Mouse (Mus musculus) CD4-positive helper T cell, adult 2 months (primary cell): Measurements from ENCODE around the gene Bach2.

Experiments used
- DNase-seq: peaks from one replicate; pipeline ENCODE4 v3.0.0-alpha.2; 2012; ENCODE audit warnings: low read depth, missing footprints, low spot score

Gene Bach2

GRCm38 (mm10) chr4:32387479-32388240 lies 149.1 kb downstream of the Bach2 start:
- peak; percentile 72 for DNase-seq

DNA sequence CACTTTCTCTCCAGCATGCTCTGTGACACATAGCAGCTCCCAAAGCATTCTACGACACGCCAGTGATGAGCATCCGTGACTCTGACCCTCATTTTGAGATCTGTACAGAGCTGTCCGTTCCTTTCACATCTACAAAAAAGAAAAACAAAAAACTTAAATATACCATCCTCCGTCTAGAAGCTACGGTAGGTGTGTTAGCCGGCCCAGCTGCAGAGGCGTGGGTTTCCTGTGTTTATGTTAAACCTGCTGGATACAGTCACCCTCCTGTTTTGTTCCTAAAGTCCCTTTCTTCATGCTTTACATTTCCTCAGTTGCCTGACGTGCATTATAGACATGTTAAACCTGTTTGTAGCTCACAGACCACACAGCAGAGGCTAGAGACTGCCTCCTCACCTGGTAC lies 150.0 kb downstream of the Bach2 start:
- DNase-seq, result peak; percentile 30

DNA sequence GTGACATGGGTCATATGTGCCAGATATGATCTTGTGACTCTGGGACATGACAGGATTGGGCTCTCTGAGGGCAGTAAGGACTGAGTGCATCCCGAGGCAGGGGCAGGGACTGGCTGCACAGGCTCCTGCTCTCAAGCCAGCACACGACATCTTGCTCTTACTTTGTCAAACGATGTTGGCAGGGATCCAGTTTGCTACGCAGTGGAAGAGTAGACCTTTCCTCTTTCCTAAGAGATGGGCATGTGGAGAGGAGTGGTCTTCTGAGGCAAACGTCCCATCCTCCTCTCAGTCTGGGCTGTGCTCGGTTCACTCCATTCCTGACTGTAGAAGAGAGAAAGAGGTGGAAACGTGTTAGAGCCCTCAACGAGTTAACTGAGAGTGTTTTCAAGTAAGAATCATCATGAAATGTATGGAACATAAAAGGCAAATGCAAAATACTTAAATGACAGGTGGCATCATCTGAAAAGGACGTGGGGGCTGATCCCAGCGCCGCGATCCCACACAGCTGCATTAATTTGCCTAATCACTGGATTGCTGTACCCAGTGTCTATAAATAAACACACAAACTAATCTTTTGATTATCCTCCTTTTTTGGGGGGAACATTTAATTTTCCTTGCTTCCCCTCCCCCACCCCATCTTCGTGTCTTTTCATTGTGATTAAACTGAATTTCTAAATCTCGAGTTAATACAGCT lies 150.7 kb downstream of the Bach2 start:
- DNase-seq, result no peak

DNA sequence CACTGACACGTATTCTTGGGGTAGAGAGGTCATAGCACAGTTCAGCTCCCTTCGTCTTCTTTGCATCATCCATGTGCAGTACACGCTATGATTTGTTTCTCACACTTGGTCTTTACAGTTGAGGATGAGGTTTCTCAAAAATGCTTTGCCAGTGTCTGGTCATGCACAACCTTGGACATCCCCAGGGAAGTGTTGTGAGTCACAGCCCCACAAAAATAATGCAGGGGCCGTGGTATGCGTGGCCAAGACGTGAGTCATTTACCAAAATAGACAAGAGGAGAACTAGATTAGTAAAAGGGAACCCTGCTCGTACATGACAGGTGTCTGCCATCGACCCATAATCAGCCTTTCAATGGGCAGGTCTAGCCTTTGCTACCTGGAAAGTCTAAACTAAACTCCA lies 152.7 kb downstream of the Bach2 start:
- no peak for DNase-seq

DNA sequence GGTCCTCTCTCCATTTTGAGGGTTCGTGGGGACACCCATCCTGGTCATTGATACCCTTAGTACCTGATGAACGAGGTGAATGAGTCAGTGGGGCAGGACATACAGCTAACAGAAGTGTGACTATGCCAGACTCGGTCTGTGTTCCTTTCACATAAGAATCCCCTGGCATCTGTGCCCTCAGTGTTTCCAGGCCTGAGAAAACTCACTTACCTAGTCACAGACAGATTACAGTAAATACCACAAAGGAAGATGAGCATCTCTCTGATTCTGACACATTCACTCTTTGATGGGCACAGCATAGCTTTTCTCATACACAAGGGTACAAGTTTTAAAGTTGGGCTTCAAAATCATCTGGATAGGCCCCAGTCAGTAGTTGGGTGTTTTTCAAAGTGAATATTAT lies 154.6 kb downstream of the Bach2 start:
- peak; percentile 47 for DNase-seq

DNA sequence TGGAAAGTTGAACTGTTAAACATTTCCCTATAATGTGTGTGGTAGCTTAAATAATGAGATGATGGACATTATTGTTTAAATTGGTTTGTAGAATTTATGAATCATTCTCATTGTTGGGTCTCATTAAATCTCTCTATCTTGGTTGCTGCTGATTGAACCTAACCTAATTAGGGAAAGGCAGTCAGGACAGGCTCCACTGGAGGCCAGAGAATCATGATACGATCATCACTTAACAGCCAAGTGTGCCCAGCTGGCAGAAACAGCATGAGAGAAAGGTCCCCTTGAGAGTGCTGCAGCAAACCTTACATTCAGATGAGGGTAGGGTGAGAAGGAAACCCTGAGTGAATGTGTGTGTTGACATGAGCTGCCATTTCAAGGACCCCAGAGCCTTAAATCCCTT lies 155.3 kb downstream of the Bach2 start:
- DNase-seq, result no peak

DNA sequence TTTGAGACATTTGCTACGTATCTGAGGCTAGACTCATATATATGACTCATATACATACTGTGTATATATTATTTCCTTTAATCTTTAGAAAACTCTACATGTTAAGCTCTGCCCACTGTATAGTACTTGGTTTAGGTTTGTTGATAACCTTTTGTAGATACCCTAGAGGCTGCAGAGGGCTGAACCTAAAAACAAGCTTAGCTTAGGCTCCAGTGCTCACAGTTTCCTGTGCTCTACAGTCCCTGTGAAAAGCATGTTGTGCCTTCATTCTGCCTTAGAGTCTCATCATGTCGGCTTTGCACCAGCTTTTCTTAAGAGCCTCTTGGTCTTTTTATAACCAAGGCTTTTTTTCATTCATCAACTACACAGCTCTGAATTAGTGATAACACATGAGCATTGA lies 156.2 kb downstream of the Bach2 start:
- no peak for DNase-seq

DNA sequence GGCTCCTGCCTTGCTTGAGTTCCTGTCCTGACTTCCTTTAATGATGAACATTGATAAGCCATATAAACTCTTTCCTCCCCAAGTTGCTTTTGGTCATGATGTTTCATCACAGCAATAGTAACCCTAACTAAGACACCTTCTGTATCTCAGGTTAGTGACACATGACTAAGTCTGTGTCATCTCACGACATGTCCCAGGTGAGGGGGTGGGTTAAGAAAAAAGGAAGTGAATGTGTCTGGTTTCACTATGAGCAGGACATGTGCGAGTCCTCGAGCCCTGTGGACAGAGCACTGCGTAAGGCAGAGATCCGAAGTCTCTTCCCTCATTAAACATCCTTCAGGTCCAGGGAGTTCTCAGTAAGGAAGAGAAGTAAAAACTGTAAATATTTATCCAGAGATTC lies 162.9 kb downstream of the Bach2 start:
- peak; percentile 31 for DNase-seq

- DNase-seq, result no peak
Measured at GRCm38 (mm10) chr4:32403506-32403905, 164.9 kb downstream of the Bach2 start.

GRCm38 (mm10) chr4:32405149-32405882 lies 166.7 kb downstream of the Bach2 start:
- peak; percentile 55 for DNase-seq

- DNase-seq, result peak; percentile 51
Measured at GRCm38 (mm10) chr4:32405985-32406384, 167.4 kb downstream of the Bach2 start.

GRCm38 (mm10) chr4:32408535-32408934 lies 169.9 kb downstream of the Bach2 start:
- no peak for DNase-seq

GRCm38 (mm10) chr4:32409116-32409880 lies 170.7 kb downstream of the Bach2 start:
- no peak for DNase-seq

DNA sequence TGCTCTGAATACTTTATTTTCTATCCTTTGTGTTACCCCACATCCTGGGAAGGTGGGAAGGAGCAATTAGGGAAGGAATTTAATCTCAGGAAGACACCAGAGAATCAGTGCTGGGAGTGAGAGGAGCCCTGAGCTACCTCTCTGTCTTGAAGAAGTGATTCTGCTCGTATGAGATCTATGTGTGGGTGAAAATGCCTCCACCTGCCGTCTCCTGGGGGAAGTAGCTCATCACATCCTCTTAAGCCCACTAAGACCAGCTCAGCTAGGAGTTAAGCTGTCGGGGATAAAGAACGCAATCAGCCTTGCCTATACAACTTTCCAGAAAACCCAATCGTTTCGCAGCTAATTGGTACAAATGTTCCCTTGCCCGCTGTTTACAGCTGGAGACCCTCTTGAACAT lies 174.5 kb downstream of the Bach2 start:
- DNase-seq, result peak; percentile 46

DNA sequence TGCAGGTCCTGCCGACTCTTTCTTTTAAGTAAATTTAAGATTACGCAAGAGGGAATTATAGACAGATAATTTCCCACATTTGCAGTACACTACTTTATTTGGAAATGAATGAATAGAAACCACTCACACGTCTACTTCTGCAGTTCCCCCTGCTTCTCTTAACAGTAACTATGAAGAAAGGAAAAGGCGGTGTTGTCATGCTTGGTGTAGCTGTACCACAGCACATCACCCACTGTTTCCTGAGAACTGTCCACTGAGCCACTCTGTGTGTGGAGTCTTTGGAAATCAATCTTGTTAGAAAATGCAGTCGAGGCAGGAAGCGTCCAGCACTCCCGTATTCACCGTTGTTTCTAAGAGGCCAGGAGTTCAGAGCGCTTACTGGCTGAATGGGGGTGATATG lies 174.9 kb downstream of the Bach2 start:
- DNase-seq, result no peak

GRCm38 (mm10) chr4:32414959-32415358 lies 176.4 kb downstream of the Bach2 start:
- DNase-seq, result no peak

- DNase-seq, result no peak
Measured at GRCm38 (mm10) chr4:32417939-32418338, 179.3 kb downstream of the Bach2 start.

GRCm38 (mm10) chr4:32421570-32421969 lies 183.0 kb downstream of the Bach2 start:
- DNase-seq, result no peak

GRCm38 (mm10) chr4:32422427-32422826 lies 183.8 kb downstream of the Bach2 start:
- DNase-seq, result no peak

GRCm38 (mm10) chr4:32423667-32424066 lies 185.1 kb downstream of the Bach2 start:
- DNase-seq, result peak; percentile 57

- peak; percentile 55 for DNase-seq
Measured at GRCm38 (mm10) chr4:32424434-32424833, 185.8 kb downstream of the Bach2 start.

DNA sequence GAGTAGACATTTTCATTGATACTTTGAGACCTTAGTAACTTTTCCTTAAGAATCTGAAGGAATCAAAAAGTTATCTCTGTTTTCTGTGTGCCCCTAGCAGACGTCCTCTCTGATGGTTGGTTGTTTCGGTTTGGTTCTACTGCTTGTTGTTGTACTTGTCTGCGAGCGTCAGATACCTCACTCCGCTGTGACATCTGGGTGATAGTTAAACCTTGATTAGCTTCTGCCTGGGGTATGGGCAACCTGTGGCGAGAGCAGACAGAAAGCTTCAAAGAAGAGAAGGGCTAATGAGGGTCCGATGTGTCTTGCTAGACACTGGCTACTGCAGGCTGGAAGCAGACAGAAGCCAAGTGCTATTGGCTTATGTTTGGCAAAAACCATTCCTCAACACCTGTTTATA lies 186.5 kb downstream of the Bach2 start:
- peak; percentile 36 for DNase-seq
